24 mouse cellular contexts compared by ENCODE assay signal in genomic region chr4:140383596-140383995, GRCm38 (mm10).
"Had no signal": no experiment of that assay in that cellular context is flagged by ENCODE, and none has a peak within 500 bp of the region (broad histone marks: within the 10 kb centered on the region; RNA-seq: fewer than 3 reads in every experiment).

No protein-coding gene starts in this region.

- H3K36me3 ChIP-seq: heart, embryonic 10.5 days; heart, embryonic 12.5 days; hindbrain, embryonic 10.5 days; hindbrain, embryonic 13.5 days; hindbrain, embryonic 15.5 days; limb, embryonic 10.5 days; limb, embryonic 12.5 days; liver, embryonic 13.5 days; liver, embryonic 15.5 days had no signal

- DNase-seq: gastrocnemius, adult 2 months; gastrocnemius, postnatal 10 days; gastrocnemius, postnatal 25 days; heart, adult 18-20 months; heart, postnatal 10 days; heart, postnatal 4 days; kidney, adult 18-20 months; kidney, adult 8-10 months; kidney, postnatal 10 days; kidney, postnatal 25 days; kidney, postnatal 4 days; liver; liver, embryonic 13.5 days had no signal

- H3K9me3 ChIP-seq: heart, embryonic 10.5 days; hindbrain, embryonic 10.5 days; hindbrain, embryonic 13.5 days; hindbrain, embryonic 15.5 days; limb, embryonic 10.5 days; limb, embryonic 12.5 days had no signal

- ATAC-seq: intestine, embryonic 16.5 days had no signal

- H3K9ac ChIP-seq: heart, embryonic 12.5 days; hindbrain, embryonic 13.5 days; hindbrain, embryonic 15.5 days; limb, embryonic 12.5 days; liver, embryonic 13.5 days; liver, embryonic 15.5 days had no signal

- H3K4me2 ChIP-seq: heart, embryonic 12.5 days; hindbrain, embryonic 13.5 days; hindbrain, embryonic 15.5 days; limb, embryonic 12.5 days; liver, embryonic 13.5 days; liver, embryonic 15.5 days had no signal

- H3K4me1 ChIP-seq: heart, embryonic 10.5 days; heart, embryonic 12.5 days; liver, embryonic 13.5 days; liver, embryonic 15.5 days had no signal

- H3K27ac ChIP-seq: gastrocnemius, adult 2 months; heart, embryonic 10.5 days; hindbrain, embryonic 10.5 days; hindbrain, embryonic 13.5 days; hindbrain, embryonic 15.5 days; layer of hippocampus, adult 2 months; left cerebral cortex, adult 2 months; limb, embryonic 10.5 days; limb, embryonic 12.5 days; liver, embryonic 13.5 days; liver, embryonic 15.5 days had no signal

- H3K4me3 ChIP-seq: gastrocnemius, adult 2 months; heart, embryonic 10.5 days; heart, embryonic 12.5 days; hindbrain, embryonic 10.5 days; hindbrain, embryonic 13.5 days; hindbrain, embryonic 15.5 days; layer of hippocampus, adult 2 months; left cerebral cortex, adult 2 months; limb, embryonic 10.5 days; limb, embryonic 12.5 days; liver, embryonic 13.5 days; liver, embryonic 15.5 days had no signal

- H3K27me3 ChIP-seq: hindbrain, embryonic 13.5 days; hindbrain, embryonic 15.5 days; liver, embryonic 13.5 days; liver, embryonic 15.5 days had no signal
